In genomic region chr17:35034896-35035295, GRCm38 (mm10) we compare ENCODE assay signal across 21 mouse cellular contexts.
"Had no signal": no experiment of that assay in that cellular context is flagged by ENCODE, and none has a peak within 500 bp of the region (broad histone marks: within the 10 kb centered on the region; RNA-seq: fewer than 3 reads in every experiment).

No protein-coding gene starts in this region.

- H3K9me3 ChIP-seq: limb, embryonic 12.5 days; limb, embryonic 15.5 days; liver, embryonic 13.5 days; neural tube, embryonic 12.5 days; neural tube, embryonic 15.5 days had no signal

- H3K27ac ChIP-seq: left cerebral cortex, adult 2 months; limb, embryonic 12.5 days; limb, embryonic 15.5 days; liver, embryonic 13.5 days; neural tube, embryonic 12.5 days; neural tube, embryonic 15.5 days had no signal

- H3K36me3 ChIP-seq: limb, embryonic 12.5 days; limb, embryonic 15.5 days; liver, embryonic 13.5 days; neural tube, embryonic 12.5 days; neural tube, embryonic 15.5 days had no signal

- DNase-seq: kidney, adult 18-20 months; kidney, adult 9 months; kidney, postnatal 14 days; kidney, postnatal 4 days; liver, embryonic 13.5 days; lung, adult 2 months; lung, postnatal 14 days; lung, postnatal 4 days; midbrain, embryonic 14.5 days; right cerebral cortex, adult 18-20 months; right cerebral cortex, postnatal 14 days; right cerebral cortex, postnatal 4 days; thymus, adult 18-20 months; thymus, postnatal 14 days; thymus, postnatal 4 days had no signal

- H3K27me3 ChIP-seq: limb, embryonic 12.5 days; limb, embryonic 15.5 days; liver, embryonic 13.5 days; neural tube, embryonic 12.5 days; neural tube, embryonic 15.5 days had no signal

- H3K9ac ChIP-seq: limb, embryonic 12.5 days; limb, embryonic 15.5 days; liver, embryonic 13.5 days; neural tube, embryonic 12.5 days; neural tube, embryonic 15.5 days had no signal

- H3K4me3 ChIP-seq: left cerebral cortex, adult 2 months; limb, embryonic 12.5 days; limb, embryonic 15.5 days; liver, embryonic 13.5 days; neural tube, embryonic 12.5 days; neural tube, embryonic 15.5 days had no signal

- H3K4me2 ChIP-seq: limb, embryonic 12.5 days; limb, embryonic 15.5 days; liver, embryonic 13.5 days; midbrain, embryonic 11.5 days; neural tube, embryonic 12.5 days; neural tube, embryonic 15.5 days had no signal
